Mouse (Mus musculus) cerebellum, adult 8-10 months (tissue): ENCODE measurements around the gene Tec.
A peak's percentile ranks its signal among the peaks of the same experiment; 100 is the strongest.

Source experiments
- DNase-seq: peaks from one replicate; pipeline ENCODE4 v3.0.0; 2022

Gene Tec

DNA sequence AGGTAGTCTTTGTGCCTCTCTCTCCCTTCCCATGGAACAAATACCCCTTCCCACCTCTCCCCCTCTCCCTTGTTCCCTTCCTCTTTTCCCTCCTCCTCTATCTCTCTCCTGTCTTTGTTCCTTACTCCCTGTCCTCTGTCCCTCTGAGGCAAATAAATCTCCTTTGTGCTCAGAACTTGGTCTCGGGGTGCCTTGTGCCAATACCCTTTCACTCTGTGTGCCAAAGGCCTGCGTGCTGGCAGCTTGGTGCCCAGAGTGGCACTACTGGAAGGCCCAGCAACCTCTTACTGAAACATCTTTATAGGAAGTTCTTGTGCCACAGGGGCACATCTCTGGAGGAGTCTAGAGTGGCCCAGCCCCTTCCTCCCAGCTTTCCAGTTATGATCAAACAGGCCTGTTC, 91.7 kb downstream of the Tec start:
- DNase-seq, result no peak

DNA sequence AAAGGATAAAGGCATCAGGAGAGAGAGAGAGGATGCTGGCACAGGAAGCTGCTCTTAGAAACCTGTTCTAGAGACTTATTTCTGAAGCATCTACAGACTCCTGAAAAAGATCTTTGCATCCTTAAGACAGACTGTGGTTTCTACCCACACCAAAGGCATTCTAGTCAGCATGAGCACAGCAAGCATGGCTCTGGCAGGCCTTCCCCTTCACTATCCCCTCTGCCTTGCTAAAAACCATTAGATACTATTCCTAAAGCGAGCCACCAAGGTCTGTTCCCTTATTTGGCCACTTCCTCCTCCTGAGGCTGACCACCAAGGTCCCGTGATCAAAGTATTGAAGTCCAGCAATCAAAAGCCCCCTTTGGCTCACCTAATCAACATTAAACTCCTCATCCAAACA, 92.2 kb downstream of the Tec start:
- DNase-seq, result no peak

- no peak for DNase-seq
Measured at GRCm38 (mm10) chr5:72769841-72770240, 98.4 kb downstream of the Tec start.

GRCm38 (mm10) chr5:72763546-72763945, 104.7 kb downstream of the Tec start:
- DNase-seq, result no peak

DNA sequence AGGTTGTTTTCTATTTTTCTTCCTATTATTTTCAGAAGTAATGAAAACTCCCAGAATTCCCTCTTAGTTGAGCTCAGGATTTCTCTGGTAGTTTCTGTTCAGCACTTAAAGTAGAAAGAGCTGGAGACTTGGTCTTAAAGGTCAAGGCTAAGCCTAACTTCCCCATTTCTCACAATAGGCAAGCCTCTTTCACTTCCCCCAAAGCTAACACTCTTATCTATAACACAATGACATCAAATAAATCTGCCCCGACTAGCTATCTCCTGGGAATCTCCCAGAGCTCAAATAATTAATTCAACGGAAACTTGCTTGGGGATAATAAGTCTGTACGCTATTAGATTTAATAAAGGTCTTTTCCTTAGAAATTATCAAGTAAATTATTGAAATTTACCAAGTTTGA, 105.3 kb downstream of the Tec start:
- no peak for DNase-seq

- no peak for DNase-seq
Measured at GRCm38 (mm10) chr5:72761758-72762157, 106.5 kb downstream of the Tec start.

DNA sequence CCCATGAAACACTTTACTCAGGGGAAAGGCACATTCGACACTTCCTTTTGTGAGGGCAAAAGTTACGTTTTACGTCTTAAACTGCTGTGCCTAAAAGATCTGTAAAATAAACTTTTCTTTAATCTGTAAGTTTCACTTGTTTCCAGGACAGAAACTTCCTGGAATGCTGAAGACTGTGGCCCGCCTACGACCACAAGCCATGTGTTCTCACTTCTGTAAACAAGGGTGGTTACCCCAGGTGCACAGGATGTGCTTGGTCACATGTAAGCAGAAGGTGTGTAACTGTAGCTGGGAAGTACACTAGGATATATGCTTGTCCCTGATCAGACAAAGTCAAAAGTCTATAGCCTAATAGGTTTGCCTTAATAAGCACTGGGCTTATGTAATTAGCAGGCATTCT, 107.0 kb downstream of the Tec start:
- DNase-seq, result no peak

DNA sequence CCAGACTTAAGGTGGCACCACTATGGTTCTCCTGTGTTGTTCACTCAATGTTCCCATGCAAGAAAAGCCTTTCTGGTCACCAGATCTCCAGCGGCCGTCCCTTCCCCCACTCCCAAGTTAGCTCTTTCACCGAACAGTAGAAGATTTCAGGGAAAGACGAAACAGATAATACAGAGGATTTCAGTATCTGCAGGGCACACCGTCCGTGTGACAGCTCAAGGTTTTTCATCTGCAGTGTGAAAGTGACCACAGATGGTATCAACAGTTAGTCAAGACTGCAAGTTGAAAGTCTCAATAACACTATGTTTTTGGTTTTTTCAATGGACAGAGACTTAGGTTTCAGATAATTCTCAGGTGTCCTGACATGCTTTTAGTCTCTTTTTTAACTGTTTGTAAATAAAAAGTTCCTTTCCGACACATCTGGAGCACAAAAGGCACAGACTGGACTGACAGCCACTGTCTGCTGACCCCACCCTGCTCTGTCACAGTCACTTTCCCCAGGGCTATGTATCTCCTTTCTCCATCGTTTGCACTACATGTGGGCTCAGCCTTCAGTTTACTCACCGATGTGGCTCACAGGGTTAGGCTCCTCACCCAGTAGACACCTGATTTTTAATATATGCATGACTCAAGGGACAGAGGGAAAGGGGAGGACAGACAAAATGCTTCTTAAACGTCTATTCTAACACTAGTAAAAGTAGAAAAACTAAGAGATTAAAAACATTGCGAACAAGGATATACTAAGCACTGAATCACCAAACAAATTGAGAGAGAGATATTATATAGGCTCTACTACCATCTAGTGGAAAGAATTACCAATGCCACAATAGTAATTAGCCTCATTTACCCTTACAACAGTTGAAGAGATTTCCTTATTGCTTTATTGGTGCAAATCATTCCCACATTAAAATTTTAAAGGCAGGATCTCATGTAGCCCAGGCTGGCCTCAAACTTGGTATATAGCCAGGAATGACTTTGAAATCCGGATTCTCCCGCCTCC, 109.1 kb downstream of the Tec start:
- no peak for DNase-seq

- DNase-seq, result no peak
Measured at GRCm38 (mm10) chr5:72757155-72757773, 111.0 kb downstream of the Tec start.

GRCm38 (mm10) chr5:72755941-72756340, 112.3 kb downstream of the Tec start:
- peak; percentile 7 for DNase-seq

DNA sequence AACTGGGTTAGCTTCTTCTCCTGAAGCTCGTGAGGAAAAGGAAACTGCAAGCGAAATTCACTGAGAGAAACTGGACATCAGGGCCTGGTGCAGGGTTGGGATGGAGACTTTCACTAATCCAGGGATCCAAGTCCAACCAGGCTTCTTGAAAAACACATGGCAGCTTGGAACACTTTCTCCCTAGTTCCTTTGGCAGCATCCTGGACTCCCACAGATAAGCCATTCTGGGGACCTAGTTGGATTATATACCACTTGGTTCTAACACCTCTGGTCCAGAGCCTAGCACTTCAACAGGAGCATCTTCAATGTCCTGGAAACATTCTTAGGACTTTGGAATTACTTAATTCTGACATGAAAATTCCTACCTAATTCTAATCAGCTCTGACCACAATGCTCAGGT, 113.2 kb downstream of the Tec start:
- no peak for DNase-seq

DNA sequence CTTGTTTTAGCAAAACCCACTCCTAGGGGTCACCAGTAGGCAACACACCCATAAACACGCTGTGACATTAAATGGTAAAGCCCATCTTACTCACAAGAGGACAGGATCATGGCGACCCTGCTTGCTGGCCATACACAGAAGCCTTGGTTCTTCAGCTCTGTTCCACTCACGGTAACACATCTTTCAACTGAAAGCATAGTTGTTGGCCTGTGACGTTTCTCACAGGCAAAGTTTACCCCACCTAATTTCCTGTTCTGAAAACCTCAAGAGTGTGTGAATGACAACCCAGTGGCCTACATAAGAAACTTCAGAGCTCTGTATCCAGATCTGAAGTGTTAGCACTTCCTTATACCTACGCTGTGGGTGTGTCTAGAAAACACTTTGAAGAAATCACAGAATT, 115.7 kb downstream of the Tec start, which contains the start of gene Txk:
TSS of gene Txk (minus strand) at position 193 of the 400 bp plus-strand sequence.
- no peak for DNase-seq

DNA sequence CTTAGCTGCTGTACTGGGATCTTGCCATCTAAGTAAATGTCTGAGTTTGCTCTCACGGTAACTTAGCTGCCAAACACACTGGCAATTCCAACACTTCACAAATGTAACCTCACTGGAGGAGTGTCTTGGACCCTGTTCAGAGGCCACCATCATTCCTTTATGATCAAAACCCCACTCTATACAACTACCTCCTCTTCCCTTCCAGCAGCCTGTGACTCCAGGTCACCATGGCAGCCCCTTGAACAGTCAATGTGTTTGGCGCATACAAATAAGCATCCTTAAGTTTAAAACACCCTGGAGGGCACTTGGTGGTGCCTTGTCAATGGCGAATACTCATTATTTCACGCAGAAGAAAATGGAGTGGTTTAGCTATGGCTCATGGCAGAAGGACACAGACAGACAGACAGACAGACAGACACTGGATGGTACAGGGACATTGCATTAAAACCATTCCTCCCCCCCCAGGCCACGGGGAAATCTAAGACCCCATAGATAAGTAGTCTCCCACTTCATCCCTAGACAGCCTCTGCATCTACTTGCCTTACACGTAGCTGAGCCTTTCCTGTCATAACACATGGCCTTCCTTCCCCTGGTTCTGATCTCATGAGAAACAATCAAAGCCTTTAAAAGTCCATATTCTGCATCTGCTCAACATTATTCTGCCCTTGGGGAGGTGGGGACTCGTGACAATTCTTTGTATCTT, 117.1 kb downstream of the Tec start:
- DNase-seq, result no peak

GRCm38 (mm10) chr5:72750226-72750625, 118.1 kb downstream of the Tec start:
- DNase-seq, result no peak

GRCm38 (mm10) chr5:72748659-72749265, 119.5 kb downstream of the Tec start:
- DNase-seq, result no peak

GRCm38 (mm10) chr5:72747384-72747783, 120.9 kb downstream of the Tec start:
- no peak for DNase-seq

GRCm38 (mm10) chr5:72746461-72746860, 121.8 kb downstream of the Tec start:
- DNase-seq, result no peak

GRCm38 (mm10) chr5:72743103-72743502, 125.2 kb downstream of the Tec start:
- no peak for DNase-seq

DNA sequence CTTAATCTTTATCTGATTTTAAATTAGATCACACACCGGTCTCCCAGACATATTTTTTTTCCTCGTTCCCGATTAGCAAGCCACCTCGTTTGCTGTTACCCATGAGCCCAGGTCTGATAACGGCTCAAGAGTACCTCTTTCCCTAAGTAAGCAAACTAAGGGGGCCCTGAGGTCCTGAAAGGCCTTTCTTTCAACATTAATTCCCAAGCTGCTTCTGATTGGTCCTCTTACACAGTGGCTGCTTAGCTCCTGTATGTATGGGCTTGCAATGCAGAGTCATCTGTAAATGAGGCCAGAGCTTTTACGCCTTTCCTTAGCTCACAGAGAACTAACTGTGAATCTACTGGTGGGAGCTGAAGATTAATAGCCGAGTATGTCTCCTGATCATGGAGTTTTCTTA, 131.4 kb downstream of the Tec start:
- DNase-seq, result no peak

DNA sequence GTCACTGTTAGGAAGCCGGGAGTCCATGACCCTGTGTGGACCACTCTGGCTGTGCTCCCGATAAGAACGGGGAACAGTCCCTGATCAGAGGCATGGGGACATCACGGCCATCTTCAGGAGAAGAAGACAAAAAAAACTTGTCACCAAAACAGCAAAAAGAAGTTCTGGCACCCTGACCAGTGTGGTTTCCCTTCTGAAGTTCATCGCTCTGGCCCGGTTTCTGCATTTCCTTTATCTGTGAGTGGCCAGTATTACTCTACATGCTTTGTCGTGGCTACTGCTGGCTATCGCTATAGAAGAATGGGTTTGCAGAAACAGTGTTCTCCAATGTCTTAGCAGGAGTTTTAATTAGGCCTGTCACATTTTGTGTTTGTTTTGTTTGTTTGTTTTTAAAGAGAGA, 131.8 kb downstream of the Tec start:
- no peak for DNase-seq

DNA sequence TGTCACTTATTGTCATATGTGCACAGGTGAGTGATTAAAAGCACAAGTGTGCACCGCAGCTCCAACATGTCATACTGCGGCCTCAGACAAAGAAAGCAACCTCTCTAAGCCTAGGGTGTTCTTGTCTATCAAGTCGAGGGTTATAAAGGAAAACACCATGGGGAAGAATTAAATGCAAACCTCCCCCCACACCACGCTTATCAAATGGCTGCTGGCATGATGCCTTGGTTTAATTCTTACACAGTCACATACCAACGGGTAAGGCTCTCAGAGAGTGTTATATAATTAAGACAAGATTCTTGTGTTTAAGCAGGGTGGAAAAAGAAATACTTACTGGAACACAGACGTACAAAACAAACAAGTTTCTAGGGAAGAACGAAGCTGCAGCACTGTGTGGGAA, 132.5 kb downstream of the Tec start:
- no peak for DNase-seq

GRCm38 (mm10) chr5:72732885-72733284, 135.4 kb downstream of the Tec start:
- no peak for DNase-seq

DNA sequence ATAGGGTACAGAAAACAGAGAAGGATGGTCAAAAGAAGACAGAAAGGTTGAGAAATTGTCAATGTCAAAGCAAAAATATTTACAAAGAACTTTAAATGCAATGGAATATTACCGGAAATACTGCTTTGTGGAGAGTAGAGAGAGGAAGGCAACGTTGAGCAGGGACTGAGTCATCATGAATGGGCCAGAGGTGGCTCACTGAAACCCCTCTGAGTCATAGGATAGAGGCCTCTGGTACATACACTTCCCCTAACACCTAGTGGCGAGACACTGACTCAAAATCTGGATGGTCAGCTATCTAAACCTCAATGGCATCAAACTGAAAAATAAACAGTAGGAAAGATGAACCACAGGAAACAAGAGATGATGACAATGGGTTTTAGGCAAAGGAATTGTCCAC, 142.9 kb downstream of the Tec start:
- DNase-seq, result no peak
